ENCODE assay signal across 8 mouse cellular contexts in genomic region chrX:103621799-103622198, GRCm38 (mm10). TPM values are rescaled to one million over a fixed set of nuclear protein-coding genes. Genes with fewer than 3 reads are reported as not detected.
A peak's percentile ranks its signal among the peaks of the same experiment; 100 is the strongest.
DNase-seq lines count a peak whose midpoint lies in the region; ATAC-seq and TF ChIP-seq lines count a peak whose summit lies in the region.

No protein-coding gene starts in this region.

- ATAC-seq in cerebellum, adult (ENCODE audit: insufficient number of reproducible peaks, low FRiP score, low TSS enrichment): no peak; the same call in 1 of the 2 replicates
- ATAC-seq in hindbrain, embryonic 16.5 days: no peak; the same call in 1 of the 2 replicates
- peak; percentile 25; the same call in 1 of the 2 replicates for ATAC-seq in stomach, postnatal 0 days (ENCODE audit: low FRiP score, low TSS enrichment)

- H3K9me3 ChIP-seq in hindbrain, embryonic 16.5 days (ENCODE audit: control insufficient read depth, low read length): no peaks in the 10 kb centered on the region
- no peaks in the 10 kb centered on the region for H3K9me3 ChIP-seq in stomach, postnatal 0 days (ENCODE audit: control insufficient read depth, low read length)

- no peaks in the 10 kb centered on the region for H3K36me3 ChIP-seq in hindbrain, embryonic 16.5 days (ENCODE audit: control insufficient read depth, insufficient read depth, low read length)
- no peaks in the 10 kb centered on the region for H3K36me3 ChIP-seq in macrophage (ENCODE audit: inconsistent target)
- H3K36me3 ChIP-seq in stomach, postnatal 0 days (ENCODE audit: control insufficient read depth, insufficient read depth, low read length): no peaks in the 10 kb centered on the region

- no peaks in the 10 kb centered on the region for H3K27me3 ChIP-seq in hindbrain, embryonic 16.5 days (replicated peaks; ENCODE audit: control insufficient read depth, insufficient read depth, low read length)
- H3K27me3 ChIP-seq in stomach, postnatal 0 days (ENCODE audit: control insufficient read depth, insufficient read depth, low read length): no peaks in the 10 kb centered on the region

- 3% methylated on average over 8 of the region's 8 CpGs for WGBS in hindbrain, embryonic 16.5 days
- 9% methylated on average over 8 of the region's 8 CpGs for WGBS in macrophage (ENCODE audit: missing documents)
- 2% methylated on average over 8 of the region's 8 CpGs for WGBS in stomach, postnatal 0 days

- peak overlapping the region; percentile 65 for H3K9ac ChIP-seq in hindbrain, embryonic 16.5 days (ENCODE audit: low read depth, low read length)
- H3K9ac ChIP-seq in stomach, postnatal 0 days (ENCODE audit: low read length): peak overlapping the region; percentile 66

- peak overlapping the region; percentile 57 for H3K4me3 ChIP-seq in hindbrain, embryonic 16.5 days (ENCODE audit: low read length)
- peak overlapping the region; percentile 36 for H3K4me3 ChIP-seq in macrophage (ENCODE audit: inconsistent target)
- H3K4me3 ChIP-seq in stomach, postnatal 0 days (ENCODE audit: low read depth, low read length): peak overlapping the region; percentile 35

- peaks cover 3% of the 10 kb centered on the region; the same call in 1 of the 2 replicates for H3K4me1 ChIP-seq in hindbrain, embryonic 16.5 days (ENCODE audit: control insufficient read depth, insufficient read depth, low read depth, low read length)
- H3K4me1 ChIP-seq in stomach, postnatal 0 days (replicated peaks; ENCODE audit: control insufficient read depth, insufficient read depth): no peaks in the 10 kb centered on the region

- peak; percentile 33 for DNase-seq in cerebellum, adult 11-12 months
- peak; percentile 18 for DNase-seq in spleen, adult 18-20 months
- DNase-seq in spleen, adult 12 weeks (ENCODE audit: low spot score): no peak
- peak; percentile 31 for DNase-seq in stomach, postnatal 0 days (ENCODE audit: low spot score)
- no peak for DNase-seq in frontal cortex, postnatal 14 days (ENCODE audit: low spot score in 2 of 2)

- H3K4me2 ChIP-seq in hindbrain, embryonic 16.5 days (ENCODE audit: low read length): peak overlapping the region; percentile 62
- peak overlapping the region; percentile 59 for H3K4me2 ChIP-seq in stomach, postnatal 0 days (replicated peaks; ENCODE audit: low read depth)

- no peak for TF ChIP-seq CTCF in stomach, postnatal 0 days (IDR thresholded peaks at IDR 0.05; ENCODE audit: low read depth)

- peaks cover 27% of the 10 kb centered on the region for H3K79me2 ChIP-seq in macrophage (ENCODE audit: inconsistent target)

- H3K27ac ChIP-seq in hindbrain, embryonic 16.5 days (ENCODE audit: low read depth, low read length): peak overlapping the region; percentile 84
- H3K27ac ChIP-seq in macrophage: peak overlapping the region; percentile 93
- H3K27ac ChIP-seq in stomach, postnatal 0 days (replicated peaks): peak overlapping the region; percentile 95

- TF ChIP-seq EP300 in stomach, postnatal 0 days (optimal IDR thresholded peaks at IDR 0.05): no peak

RNA-seq across cellular contexts. Expression of gene Zcchc13, which starts 8.6 kb away (rescaled TPM):
- polyA plus RNA-seq in hindbrain, embryonic 16.5 days (2015; fragmentation: Nextera tagmentation; extraction: Ambion mirVana): not detected in 2 replicates
- 1 to 10 TPM in 1 of 26 experiments, under 1 TPM in 2, not detected in 23; 0.79 to 1.3 (median 0.92) TPM for total RNA-seq in macrophage (2018; cell fraction: chromatin; rRNA removed)
- not detected for total RNA-seq in macrophage (2018; cell fraction: cytosol; rRNA removed)
- total RNA-seq in macrophage (2018; cell fraction: nucleus; rRNA removed): under 1 TPM in 2 of 26 experiments, not detected in 24; 0.51 TPM
- polyA plus RNA-seq in macrophage (2018): not detected in 3 replicates
- not detected in 2 replicates for polyA plus RNA-seq in stomach, postnatal 0 days (2015; fragmentation: Nextera tagmentation; extraction: Ambion mirVana)

Comparison
In these comparisons a context has a peak if more than half of its experiments do, and no peak if none do; other contexts are left out.
1. DNase-seq: peak in cerebellum, adult 11-12 months (single experiment), spleen, adult 18-20 months (2 of 2) and stomach, postnatal 0 days (single experiment); none in spleen, adult 12 weeks (single experiment) and frontal cortex, postnatal 14 days (0 of 2).
2. Peak in every context shown above with its lines, with median percentiles within 50 percentile points of each other: H3K27ac ChIP-seq and H3K4me3 ChIP-seq.